Mouse (Mus musculus) cortical plate, adult 2 months (tissue): ENCODE measurements around the gene Mrpl38.

Experiments
- CTCF ChIP-seq: fragments of 200-500 bp; IDR thresholded peaks from 2 replicates; pipeline ENCODE4 v1.5.1; 2011; ENCODE audit warnings: mild to moderate bottlenecking, control low read depth, low read length; ENCODE audit not compliant: insufficient read depth; ENCODE audit errors: extremely low read depth
- POLR2A ChIP-seq: fragments of 200-500 bp; IDR thresholded peaks from 2 replicates; pipeline ENCODE4 v1.6.1; 2011; ENCODE audit warnings: mild to moderate bottlenecking, low read length, control low read depth; ENCODE audit not compliant: insufficient read depth; ENCODE audit errors: extremely low read depth

DNA sequence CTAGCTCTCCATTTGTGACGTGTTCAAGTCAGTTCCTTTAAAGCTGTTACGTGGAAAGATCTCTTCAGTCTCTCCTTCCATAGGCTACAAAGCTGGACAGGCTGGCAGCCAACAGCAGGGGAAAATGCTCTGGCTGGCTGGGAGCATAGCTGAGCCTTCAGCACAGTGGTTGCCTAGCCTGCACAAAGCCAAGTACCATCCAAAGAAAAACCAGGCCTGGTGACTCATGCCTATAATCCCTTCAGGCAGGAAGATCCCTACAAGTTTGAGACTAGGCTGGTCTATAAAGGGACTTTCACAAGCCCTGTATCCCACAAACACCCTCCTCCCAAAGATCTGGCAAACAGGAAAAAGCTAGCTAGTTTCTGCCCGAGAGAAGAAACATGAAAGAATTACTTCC, 47.2 kb upstream of the Mrpl38 start:
- no peak for TF ChIP-seq CTCF
- no peak for TF ChIP-seq POLR2A
